Mouse (Mus musculus) liver, embryonic 13.5 days (tissue): Measurements from ENCODE around the gene Vipas39. TPM values are rescaled to one million over a fixed set of nuclear protein-coding genes. Genes with fewer than 3 reads are reported as not detected.
"Not testable (repeated sequence)": the region's sequence is repeated elsewhere in the genome, so short reads cannot be mapped to it uniquely, and the experiment has no call there.

Experiments used
- ATAC-seq: fragments of 200-750 bp; cut with Nextera tagmentation; 2 replicates; pipeline ENCODE4 v1.8.0; 2017; ENCODE audit warnings: low read depth, mild to moderate bottlenecking, moderate number of reproducible peaks, moderate library complexity
- DNase-seq: peaks from one replicate; pipeline ENCODE4 v3.0.0; 2022
- H3K27ac ChIP-seq: fragments of 300-500 bp; sonication (generic); 2 replicates; pipeline ENCODE4 v1.5.1; 2015; ENCODE audit warnings: moderate library complexity, mild to moderate bottlenecking, inconsistent platforms
- H3K27me3 ChIP-seq: fragments of 300-500 bp; sonication (generic); 2 replicates; pipeline ENCODE4 v1.6.1; 2015; ENCODE audit warnings: mild to moderate bottlenecking, inconsistent platforms
- H3K36me3 ChIP-seq: fragments of 300-500 bp; sonication (generic); 2 replicates; pipeline ENCODE4 v1.6.1; 2015; ENCODE audit warnings: mild to moderate bottlenecking, inconsistent platforms
- H3K4me1 ChIP-seq: fragments of 300-500 bp; sonication (generic); replicated peaks from 2 replicates; pipeline ENCODE4 v1.6.1; 2015; ENCODE audit warnings: inconsistent platforms
- H3K4me2 ChIP-seq: fragments of 300-500 bp; sonication (generic); 2 replicates; pipeline ENCODE4 v1.6.1; 2015; ENCODE audit warnings: inconsistent platforms, mild to moderate bottlenecking, moderate library complexity
- H3K4me3 ChIP-seq: fragments of 300-500 bp; sonication (generic); replicated peaks from 2 replicates; pipeline ENCODE4 v1.5.1; 2015; ENCODE audit warnings: mild to moderate bottlenecking, inconsistent platforms
- H3K9ac ChIP-seq: fragments of 300-500 bp; sonication (generic); 2 replicates; pipeline ENCODE4 v1.6.1; 2015; ENCODE audit warnings: mild to moderate bottlenecking, inconsistent platforms
- H3K9me3 ChIP-seq: fragments of 300-500 bp; sonication (generic); replicated peaks from 2 replicates; pipeline ENCODE4 v1.6.1; 2016; ENCODE audit warnings: inconsistent platforms
- WGBS: fragments of 180-500 bp; shearing (Covaris S2); methylation state at CpG from one replicate; pipeline ENCODE4 v1.1.7; 2015; ENCODE audit not compliant: insufficient replicate concordance; 5-methylcytosine and 5-hydroxymethylcytosine counted together
- polyA plus RNA-seq: library from polyadenylated mRNA; unstranded; fragments of >200 nt; fragmentation: Nextera tagmentation; extraction: Ambion mirVana; gene quantifications from 2 replicates; pipeline ENCODE4 v1.2.1, GENCODE M21; 2015

Gene Vipas39
- 9.8 and 10.6 TPM in 2 replicates for polyA plus RNA-seq

DNA sequence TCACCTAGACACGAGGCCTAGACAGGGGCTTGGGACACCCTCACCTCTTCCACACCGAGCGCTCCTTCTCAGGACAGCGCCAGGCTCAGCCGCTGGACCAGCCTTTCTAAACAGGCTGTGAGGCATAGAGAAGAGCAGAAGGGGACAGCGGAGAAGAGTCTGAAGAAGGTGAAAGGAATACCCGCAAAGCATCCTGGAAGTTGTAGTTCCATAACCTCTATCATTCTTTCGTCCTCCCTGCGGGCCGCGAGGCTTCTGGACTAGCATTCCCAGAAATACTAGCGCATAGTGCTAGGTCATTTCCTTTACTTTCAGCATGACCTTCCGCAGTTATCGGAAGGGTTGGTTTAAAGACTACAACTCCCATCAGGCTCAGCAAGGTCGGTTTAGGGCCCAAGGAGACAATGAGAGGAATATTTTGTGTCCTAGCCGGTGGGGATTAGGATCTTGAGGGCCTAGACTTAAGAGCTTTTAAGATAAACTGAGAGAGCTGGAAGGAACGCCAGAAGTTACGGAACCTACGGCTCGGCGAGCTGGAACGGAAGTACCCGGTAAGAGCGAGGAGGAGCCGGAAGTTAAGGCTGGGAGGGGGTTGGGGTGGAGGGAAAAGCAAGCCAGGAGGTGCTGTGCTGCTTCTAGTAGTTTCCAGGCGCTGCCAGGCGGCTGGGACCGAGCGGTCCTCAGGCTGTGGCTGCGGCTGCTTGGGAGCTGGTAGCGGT is at the start of gene Vipas39, which contains the start of gene Ahsa1:
TSS of gene Vipas39 (minus strand) at position 149 of the 719 bp plus-strand sequence.
TSS of gene Ahsa1 (plus strand) at position 372 of the 719 bp plus-strand sequence.
- Histone ChIP-seq H3K4me2 (peak within 1 kb of the TSS; percentile 82), H3K27me3 (no peaks in the 10 kb centered on the region), H3K9me3 (no peaks in the 10 kb centered on the region), H3K4me1 (peaks cover 36% of the 10 kb centered on the region), H3K9ac (peak within 1 kb of the TSS; percentile 95), H3K4me3 (peak within 1 kb of the TSS; percentile 87), H3K36me3 (peaks cover 48% of the 10 kb centered on the region), H3K27ac (peak within 1 kb of the TSS; percentile 96)
- peak; percentile 87 for DNase-seq
- WGBS = under 1% methylated on average over 31 of the region's 31 CpGs
- peak; percentile 95 for ATAC-seq

DNA sequence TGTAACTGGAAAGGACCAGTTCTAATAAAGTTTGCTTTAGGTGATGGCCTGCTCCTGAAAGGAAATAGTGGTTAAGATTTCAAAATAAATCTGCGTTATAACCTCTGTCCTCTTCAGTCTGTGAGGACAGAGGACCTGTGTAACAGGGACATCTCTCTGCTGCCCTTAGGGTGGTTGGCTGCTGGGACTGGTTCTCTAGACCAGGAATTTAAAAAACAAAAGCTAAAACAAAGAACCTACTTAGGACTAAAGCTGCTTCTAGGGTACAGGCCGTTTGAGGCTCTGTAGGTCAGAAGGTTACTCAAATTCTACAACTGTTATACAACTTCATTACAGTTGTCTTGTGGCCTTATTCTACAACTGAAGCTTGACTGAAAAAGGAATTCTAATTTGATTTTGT is 47.0 kb upstream of the Vipas39 start:
- Histone ChIP-seq H3K27me3 (no peaks in the 10 kb centered on the region), H3K4me1 (no peaks in the 10 kb centered on the region), H3K4me2 (no peak overlapping the region), H3K4me3 (no peak overlapping the region), H3K9ac (no peak overlapping the region), H3K36me3 (peaks cover 28% of the 10 kb centered on the region), H3K9me3 (no peaks in the 10 kb centered on the region), H3K27ac (no peak overlapping the region)
- 75% methylated on average over 2 of the region's 2 CpGs for WGBS
- ATAC-seq = no peak
- no peak for DNase-seq

DNA sequence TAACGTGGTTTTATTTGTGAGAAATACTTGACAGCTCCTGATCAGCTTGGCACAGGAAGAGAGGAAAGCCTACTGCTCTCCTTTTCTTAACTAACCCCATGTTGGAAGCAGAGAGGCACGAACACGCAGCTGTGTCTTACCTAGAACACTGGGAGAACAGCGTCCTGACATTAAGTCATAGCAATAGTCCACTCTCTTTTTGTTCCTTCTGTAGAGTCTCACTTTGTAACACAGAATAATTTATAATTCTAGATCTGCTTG is 40.5 kb upstream of the Vipas39 start:
- not testable (repeated sequence) for H3K9ac ChIP-seq, DNase-seq, H3K9me3 ChIP-seq, ATAC-seq, H3K4me2 ChIP-seq, H3K27me3 ChIP-seq, H3K27ac ChIP-seq, H3K4me1 ChIP-seq, H3K4me3 ChIP-seq
- 77% methylated on average over 4 of the region's 4 CpGs for WGBS
- peaks cover 19% of the 10 kb centered on the region for H3K36me3 ChIP-seq

DNA sequence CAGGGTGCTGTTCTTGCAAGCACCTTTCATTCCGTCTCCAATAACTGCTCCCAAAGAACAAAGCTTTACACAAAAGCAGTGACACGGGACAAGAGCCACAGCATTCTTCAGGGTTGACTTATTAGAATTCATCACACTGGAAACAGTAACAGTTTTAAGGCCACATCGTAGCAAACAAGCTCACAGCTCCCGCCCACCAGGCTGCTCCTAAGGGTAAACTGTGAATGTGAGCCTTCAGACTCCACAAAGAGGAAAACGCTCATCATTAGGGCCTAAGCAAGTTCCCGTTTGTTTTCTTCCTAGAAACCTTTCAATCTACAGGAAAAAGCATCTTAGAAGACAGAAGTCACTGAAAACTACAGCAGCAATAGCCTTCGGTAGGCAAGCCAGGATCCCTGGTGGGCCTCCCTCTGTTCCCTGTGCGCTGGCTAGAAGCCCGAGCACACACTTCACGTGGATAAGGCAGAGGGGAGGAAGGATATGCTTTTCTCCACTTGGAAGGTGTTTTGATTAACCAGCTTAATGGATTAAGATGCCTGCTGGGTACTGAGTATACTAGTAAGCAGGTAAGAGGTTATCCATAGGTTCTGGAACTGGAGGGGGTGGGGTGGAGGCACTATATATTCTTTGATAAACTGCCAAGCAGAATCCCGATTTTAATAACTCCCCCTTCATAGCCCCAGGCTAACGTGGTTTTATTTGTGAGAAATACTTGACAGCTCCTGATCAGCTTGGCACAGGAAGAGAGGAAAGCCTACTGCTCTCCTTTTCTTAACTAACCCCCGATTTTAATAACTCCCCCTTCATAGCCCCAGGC is 39.9 kb upstream of the Vipas39 start:
- Histone ChIP-seq H3K4me2 (no peak overlapping the region), H3K4me1 (no peaks in the 10 kb centered on the region), H3K27me3 (peaks cover 14% of the 10 kb centered on the region), H3K36me3 (peaks cover 19% of the 10 kb centered on the region), H3K9me3 (no peaks in the 10 kb centered on the region), H3K27ac (no peak overlapping the region), H3K9ac (no peak overlapping the region), H3K4me3 (no peak overlapping the region)
- DNase-seq (no peak), ATAC-seq (no peak)
- WGBS = 47% methylated on average over 13 of the region's 13 CpGs

- Histone ChIP-seq H3K4me3 (no peak overlapping the region), H3K9ac (no peak overlapping the region), H3K4me2 (no peak overlapping the region), H3K27ac (no peak overlapping the region), H3K9me3 (no peaks in the 10 kb centered on the region), H3K4me1 (peaks cover 17% of the 10 kb centered on the region), H3K36me3 (no peaks in the 10 kb centered on the region), H3K27me3 (peaks cover 46% of the 10 kb centered on the region)
- DNase-seq = no peak
- ATAC-seq = no peak
- WGBS = 37% methylated on average over 4 of the region's 4 CpGs
Measured at GRCm38 (mm10) chr12:87301189-87301588, 35.1 kb upstream of the Vipas39 start.

DNA sequence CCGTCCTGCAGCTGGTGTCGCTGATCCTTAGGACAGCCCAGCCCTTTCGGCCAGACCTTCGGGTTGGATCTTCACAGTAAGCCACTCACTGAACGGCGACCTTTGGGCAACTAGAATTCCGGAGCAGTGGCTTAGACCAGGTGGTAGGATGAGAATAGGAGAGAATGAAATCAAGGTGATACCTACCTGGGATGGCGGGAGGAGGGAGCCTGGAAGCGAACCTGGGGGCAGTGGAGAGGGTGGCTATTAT is 34.3 kb upstream of the Vipas39 start:
- Histone ChIP-seq H3K9ac (peak overlapping the region; percentile 67; the same call in 1 of the 2 replicates), H3K4me1 (peaks cover 17% of the 10 kb centered on the region), H3K36me3 (no peaks in the 10 kb centered on the region), H3K4me2 (peak overlapping the region; percentile 83), H3K27me3 (peaks cover 46% of the 10 kb centered on the region), H3K27ac (no peak overlapping the region), H3K9me3 (no peaks in the 10 kb centered on the region), H3K4me3 (peak overlapping the region; percentile 68)
- 3% methylated on average over 9 of the region's 9 CpGs for WGBS
- DNase-seq (no peak), ATAC-seq (peak; percentile 32; the same call in 1 of the 2 replicates)

DNA sequence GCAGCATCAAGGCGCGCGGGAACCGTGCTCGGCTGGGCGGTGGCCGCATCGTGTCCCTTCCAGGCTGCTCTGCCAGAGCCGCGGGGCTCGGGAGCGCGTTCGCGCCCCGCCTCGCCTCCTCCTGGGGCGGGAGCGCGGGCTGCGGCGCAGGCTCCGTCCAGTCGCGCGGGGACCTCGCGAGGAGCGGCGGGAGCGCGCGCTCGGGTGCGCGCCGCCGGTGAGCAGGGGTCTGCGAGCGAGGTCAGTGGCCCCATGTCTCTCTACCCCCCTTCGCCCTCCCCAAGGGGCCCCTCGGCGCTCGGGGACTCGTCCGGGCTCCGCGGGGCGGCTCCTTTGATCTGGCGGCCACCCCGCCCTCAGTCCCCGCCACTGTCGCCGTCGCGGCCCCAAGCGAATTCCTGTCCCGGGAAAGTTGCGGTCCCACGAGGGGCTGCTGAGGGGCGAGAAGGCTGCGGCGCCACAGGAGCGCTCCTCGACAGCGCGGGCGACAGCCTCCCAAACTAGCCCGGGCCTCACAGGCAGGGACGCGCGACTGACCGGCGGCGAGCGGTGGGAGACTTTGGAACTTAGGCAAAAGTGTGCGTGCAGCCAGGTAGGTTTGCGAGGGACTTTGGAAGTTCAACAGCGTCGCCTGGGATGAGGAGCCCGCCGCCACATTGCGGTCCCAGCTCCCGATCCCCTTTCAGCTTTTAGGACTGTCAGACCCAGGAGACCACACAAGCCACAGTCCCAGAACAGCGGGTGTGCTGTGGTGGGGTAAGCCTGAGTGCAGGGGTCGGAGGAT is 33.8 kb upstream of the Vipas39 start, which contains the start of gene Ism2:
TSS of gene Ism2 (minus strand) at position 49 of the 784 bp plus-strand sequence.
- H3K27ac ChIP-seq = no peak within 1 kb of the TSS
- peak within 1 kb of the TSS; percentile 83 for H3K4me2 ChIP-seq
- H3K4me1 ChIP-seq = peaks cover 17% of the 10 kb centered on the region
- H3K4me3 ChIP-seq = peak within 1 kb of the TSS; percentile 68
- ATAC-seq (peak; percentile 56), DNase-seq (no peak)
- H3K9me3 ChIP-seq = no peaks in the 10 kb centered on the region
- no peaks in the 10 kb centered on the region for H3K36me3 ChIP-seq
- under 1% methylated on average over 79 of the region's 86 CpGs for WGBS
- H3K27me3 ChIP-seq = peaks cover 46% of the 10 kb centered on the region
- H3K9ac ChIP-seq = peak within 1 kb of the TSS; percentile 67

DNA sequence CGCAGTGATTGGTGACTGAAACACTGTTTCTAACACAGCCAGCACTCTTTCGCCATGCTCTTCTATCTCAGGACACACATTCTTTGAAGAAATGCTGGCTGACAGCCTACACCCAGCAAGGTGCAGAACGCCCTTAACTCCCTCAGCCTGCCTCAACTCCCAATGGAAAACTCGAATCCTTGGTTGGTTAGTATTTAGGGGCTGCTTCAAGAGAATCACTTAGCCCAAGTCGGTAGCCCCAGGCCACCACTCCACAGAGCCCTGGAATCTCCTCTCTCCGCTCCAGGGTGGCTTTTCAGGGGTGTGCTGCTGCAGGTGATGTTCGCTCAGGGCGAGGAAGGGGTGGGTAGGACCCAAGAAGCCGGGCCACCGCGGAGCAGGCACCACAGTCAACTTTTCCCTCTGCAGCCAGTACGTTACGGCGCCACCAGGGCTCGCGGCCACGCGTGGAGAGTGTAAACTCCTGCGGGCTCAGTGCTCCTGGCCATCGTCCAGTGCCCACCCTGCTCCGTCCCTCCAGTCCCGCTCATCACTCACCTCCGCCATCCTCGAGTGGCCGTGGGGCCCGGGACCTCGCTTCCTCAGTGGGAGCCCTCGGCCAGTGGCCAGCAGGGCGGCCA is 33.1 kb upstream of the Vipas39 start:
- DNase-seq (no peak), ATAC-seq (peak; percentile 35; the same call in 1 of the 2 replicates)
- peak overlapping the region; percentile 68 for H3K4me3 ChIP-seq
- H3K36me3 ChIP-seq = no peaks in the 10 kb centered on the region
- H3K9ac ChIP-seq = peak overlapping the region; percentile 67
- H3K27ac ChIP-seq = no peak overlapping the region
- peaks cover 17% of the 10 kb centered on the region for H3K4me1 ChIP-seq
- WGBS = 15% methylated on average over 29 of the region's 29 CpGs
- H3K9me3 ChIP-seq = no peaks in the 10 kb centered on the region
- peak overlapping the region; percentile 83 for H3K4me2 ChIP-seq
- H3K27me3 ChIP-seq = peaks cover 46% of the 10 kb centered on the region

GRCm38 (mm10) chr12:87293934-87294333 is 27.9 kb upstream of the Vipas39 start:
- Histone ChIP-seq H3K9ac (no peak overlapping the region), H3K4me3 (no peak overlapping the region), H3K4me2 (no peak overlapping the region), H3K4me1 (no peaks in the 10 kb centered on the region), H3K27ac (no peak overlapping the region), H3K9me3 (no peaks in the 10 kb centered on the region), H3K36me3 (no peaks in the 10 kb centered on the region), H3K27me3 (peaks cover 12% of the 10 kb centered on the region)
- no peak for DNase-seq
- no peak for ATAC-seq
- WGBS = 66% methylated on average over 6 of the region's 6 CpGs

DNA sequence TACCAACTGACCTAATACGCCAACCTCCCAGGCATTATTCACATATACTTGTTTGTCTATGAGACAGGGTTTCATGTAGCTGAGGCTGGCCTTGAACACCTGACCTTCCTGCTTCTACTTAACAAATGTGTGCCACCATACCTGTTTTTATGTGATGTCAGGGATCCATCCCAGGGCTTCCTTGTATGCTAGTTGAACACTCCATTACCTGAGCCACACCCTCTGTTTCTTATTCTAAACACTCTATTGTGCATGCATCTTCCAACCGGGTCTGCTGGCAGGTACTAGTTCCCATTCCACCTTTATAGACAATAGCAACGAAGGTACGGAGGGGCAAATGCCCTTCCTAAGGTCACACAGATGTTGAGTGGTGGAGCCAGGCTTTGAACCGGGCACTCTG is 23.0 kb upstream of the Vipas39 start:
- H3K4me1 ChIP-seq = 0 out of 2 replicates have a peak, but pooled peaks cover 5% of the 10 kb centered on the region
- H3K9ac ChIP-seq = no peak overlapping the region
- no peak overlapping the region for H3K4me3 ChIP-seq
- no peaks in the 10 kb centered on the region for H3K27me3 ChIP-seq
- ATAC-seq (no peak), DNase-seq (no peak)
- H3K36me3 ChIP-seq = no peaks in the 10 kb centered on the region
- no peak overlapping the region for H3K4me2 ChIP-seq
- no peaks in the 10 kb centered on the region for H3K9me3 ChIP-seq
- H3K27ac ChIP-seq = no peak overlapping the region
- 76% methylated on average over 5 of the region's 5 CpGs for WGBS

- ATAC-seq = no peak
- H3K9ac ChIP-seq = no peak overlapping the region
- H3K9me3 ChIP-seq = no peaks in the 10 kb centered on the region
- 78% methylated on average over 5 of the region's 5 CpGs for WGBS
- no peak for DNase-seq
- H3K4me1 ChIP-seq = peaks cover 18% of the 10 kb centered on the region
- no peaks in the 10 kb centered on the region for H3K36me3 ChIP-seq
- H3K27me3 ChIP-seq = no peaks in the 10 kb centered on the region
- no peak overlapping the region for H3K27ac ChIP-seq
- H3K4me3 ChIP-seq = no peak overlapping the region
- H3K4me2 ChIP-seq = no peak overlapping the region
Measured at GRCm38 (mm10) chr12:87284726-87285125, 18.7 kb upstream of the Vipas39 start.
